Mouse (Mus musculus): Measurements from ENCODE around the gene Ndufa6.
"Not testable (repeated sequence)": the region's sequence is repeated elsewhere in the genome, so short reads cannot be mapped to it uniquely, and the experiment has no call there.

Ndufa6 gene

DNA sequence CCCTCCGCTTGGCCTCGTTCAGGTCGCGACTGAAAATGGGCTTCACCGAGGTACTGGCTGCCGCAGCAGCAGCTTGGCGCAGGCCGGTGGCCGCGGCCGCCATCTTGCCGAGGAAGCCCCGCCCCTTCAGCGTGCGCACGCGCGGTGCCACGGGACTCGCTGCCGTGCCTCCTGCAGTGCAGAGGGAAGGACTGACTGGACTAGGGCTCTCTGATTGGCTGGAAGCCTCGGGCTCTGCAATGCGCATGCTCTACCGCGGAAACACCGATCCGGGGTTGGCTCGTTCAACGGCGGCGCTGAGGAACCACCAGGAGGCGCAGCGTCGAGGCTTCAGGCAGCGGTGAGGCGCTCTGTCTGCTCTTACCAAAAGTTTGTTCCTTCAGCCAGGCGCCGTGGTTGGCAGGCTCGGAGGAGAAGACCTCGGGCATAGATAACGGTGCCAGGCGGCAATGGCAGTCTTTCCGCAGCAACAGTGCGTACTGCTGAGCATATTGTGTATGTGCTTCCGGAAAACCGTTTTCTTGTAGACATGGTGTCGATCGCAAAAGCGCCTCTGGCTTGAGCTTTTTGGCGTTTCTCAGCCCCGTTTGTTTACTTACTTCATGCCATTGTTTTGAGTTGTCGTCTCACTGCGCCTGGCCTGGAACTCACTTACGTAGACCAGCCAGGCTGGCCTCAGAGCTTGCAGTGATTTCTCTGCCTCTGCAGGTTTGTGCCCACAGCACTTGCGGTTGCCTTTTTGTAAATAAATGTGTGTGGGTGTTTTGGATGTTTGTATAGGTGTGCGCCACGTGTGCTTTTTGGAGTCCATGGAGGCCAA, at the start of gene Ndufa6:
TSS of gene Ndufa6 (minus strand) at position 197 of the 820 bp plus-strand sequence.
- DNase-seq (ENCODE audit: low read depth, low spot score) = peak; percentile 100

DNA sequence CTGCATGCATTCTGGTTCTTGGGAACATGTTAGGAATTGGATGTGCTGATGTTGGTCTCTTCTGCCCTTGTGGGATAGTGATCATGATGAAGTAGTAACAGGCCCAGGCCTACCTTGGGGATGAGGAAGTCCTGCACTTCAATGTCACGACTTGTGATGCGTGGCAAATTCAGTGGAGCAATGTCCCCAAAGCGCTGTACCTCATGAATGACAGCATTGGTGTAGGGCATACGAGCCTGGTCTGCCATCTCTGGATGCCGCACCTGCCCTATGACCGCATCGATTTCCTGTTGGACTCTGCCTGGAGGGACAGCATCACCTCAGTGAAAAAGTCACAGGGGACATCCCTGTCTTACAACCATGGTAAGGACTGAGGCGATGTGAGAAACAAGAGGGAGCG, 49.5 kb upstream of the Ndufa6 start:
- no peak for DNase-seq (ENCODE audit: low read depth, low spot score)

DNA sequence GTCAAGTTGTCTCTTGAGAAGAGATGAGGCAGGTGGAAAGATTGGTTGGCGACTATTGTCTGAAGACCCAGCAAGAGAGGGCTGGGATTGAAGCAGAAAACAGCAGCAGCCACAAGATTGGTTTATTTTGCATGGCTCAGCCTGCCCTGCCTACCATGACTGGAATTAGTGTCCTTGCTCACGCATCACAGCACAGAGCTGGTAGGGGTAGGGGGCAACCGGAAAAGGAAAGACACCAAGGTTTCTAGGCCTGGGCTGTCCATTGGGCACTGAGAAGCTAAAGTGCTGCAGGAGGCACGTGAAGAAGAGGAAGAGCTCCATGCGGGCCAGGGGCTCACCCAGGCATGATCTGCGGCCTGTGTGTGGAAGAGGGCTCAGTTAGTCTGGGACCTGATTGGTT, 48.6 kb upstream of the Ndufa6 start:
- DNase-seq (ENCODE audit: low read depth, low spot score) = no peak

DNA sequence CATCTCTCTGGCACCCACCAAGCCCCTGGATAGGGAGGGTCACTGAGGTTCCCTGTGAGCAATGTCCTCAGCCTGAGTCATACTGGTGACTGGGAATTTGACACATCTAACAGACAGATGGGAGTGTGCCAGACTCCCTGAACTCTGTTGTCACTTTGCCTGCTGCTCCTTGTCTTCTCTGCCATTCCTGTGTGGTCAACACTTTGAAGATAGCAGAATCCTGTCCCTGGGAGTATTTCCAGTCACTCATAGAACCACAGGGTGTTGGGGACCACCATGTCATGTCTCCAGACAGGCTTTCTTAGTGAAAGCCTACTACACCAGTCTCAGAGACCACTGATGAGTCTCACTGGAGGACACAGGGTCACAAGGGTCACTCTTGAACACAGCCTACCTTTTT, 48.0 kb upstream of the Ndufa6 start:
- DNase-seq (ENCODE audit: low read depth, low spot score) = no peak

DNA sequence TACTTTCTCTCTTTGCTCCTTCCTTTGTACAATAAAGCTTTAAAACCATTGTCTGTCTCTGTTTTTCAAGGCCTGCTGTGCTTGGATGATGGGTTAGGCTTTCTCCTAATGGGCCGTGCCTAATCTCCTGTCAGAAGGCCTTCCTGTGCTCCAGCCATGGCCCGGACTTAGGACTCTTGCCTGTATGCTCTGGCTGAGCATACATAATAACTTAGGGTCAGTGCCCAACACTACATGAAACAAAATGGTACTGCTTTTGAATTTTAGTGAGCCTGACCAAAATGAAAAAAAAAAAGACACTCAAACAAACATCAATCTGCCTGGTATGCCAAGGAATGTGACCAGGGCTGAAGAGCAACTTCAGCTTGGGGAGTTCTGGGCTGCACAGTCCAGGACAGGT, 47.4 kb upstream of the Ndufa6 start:
- DNase-seq (ENCODE audit: low read depth, low spot score) = no peak

DNA sequence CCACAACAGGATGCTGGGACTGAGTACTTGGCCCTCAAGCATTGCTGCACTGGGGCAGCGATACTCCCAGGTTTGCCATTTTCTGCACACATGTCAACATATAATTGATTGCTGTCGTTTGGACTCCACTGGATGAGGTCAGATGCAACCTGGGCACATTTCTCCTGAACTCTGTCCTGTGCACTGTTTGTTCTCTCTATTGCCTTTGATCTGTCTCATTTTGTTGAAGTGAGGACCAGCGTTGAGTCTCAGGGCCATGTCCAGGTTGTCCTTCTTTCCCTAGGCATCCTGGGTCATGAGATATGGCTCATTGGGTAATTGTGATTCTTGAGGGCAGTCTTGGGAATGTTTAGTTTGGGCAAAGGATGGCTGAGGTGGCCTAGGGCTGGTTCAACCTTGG, 41.8 kb upstream of the Ndufa6 start:
- DNase-seq (ENCODE audit: low read depth, low spot score) = not testable (repeated sequence)

DNA sequence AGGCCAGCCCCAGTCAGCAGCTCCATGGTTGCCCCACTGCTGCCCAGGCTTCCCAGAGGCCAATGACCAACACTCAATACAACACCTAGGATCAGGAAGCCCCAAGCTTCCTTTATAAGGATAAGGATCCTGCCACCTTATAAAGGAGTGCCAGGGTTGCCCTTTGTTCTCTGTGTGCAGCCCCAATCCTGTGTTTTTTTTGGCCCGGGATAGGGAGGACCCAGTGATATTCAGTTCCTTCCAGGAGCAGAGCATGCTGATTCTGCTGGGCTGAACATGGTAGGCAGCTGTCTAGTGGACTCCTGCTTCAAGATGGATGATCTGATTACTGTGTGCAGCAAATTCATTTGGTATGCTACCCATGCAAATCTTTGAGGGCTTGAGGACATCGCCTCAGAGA, 39.8 kb upstream of the Ndufa6 start, which contains the start of gene Cyp2d11:
TSS of gene Cyp2d11 (minus strand) at position 101 of the 400 bp plus-strand sequence.
- not testable (repeated sequence) for DNase-seq (ENCODE audit: low read depth, low spot score)

DNA sequence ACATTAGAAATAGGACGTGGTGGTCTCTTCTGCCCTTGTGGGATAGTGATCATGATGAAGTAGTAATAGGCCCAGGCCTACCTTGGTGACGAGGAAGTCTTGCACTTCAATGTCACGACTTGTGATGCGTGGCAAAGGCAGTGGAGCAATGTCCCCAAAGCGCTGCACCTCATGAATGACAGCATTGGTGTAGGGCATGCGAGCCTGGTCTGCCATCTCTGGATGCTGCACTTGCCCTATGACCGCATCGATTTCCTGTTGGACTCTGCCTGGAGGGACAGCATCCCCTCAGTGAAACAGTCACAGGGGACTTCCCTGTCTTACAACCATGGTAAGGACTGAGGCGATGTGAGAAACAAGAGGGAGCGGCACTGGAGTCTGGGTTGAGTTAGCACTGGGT, 35.8 kb upstream of the Ndufa6 start:
- DNase-seq (ENCODE audit: low read depth, low spot score) = not testable (repeated sequence)

DNA sequence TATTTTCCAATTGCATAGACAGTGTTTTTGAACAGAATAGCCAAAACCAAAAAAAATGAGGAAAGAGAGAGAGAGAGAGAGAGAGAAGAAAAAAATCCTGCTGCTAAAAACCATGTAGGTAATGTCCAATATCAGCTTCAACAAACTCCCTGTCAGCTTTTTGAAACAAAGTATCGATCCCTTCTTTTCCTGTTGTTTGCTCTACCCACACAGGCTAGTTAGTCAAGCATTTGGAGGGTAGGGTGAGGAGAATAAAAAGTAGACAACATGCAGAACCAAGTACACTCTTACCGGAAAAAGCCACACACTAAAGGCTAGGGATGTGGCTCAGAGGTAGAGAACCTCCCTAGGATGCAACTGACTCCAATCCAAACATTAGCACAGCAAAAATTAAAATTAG, 31.6 kb upstream of the Ndufa6 start:
- no peak for DNase-seq (ENCODE audit: low read depth, low spot score)

DNA sequence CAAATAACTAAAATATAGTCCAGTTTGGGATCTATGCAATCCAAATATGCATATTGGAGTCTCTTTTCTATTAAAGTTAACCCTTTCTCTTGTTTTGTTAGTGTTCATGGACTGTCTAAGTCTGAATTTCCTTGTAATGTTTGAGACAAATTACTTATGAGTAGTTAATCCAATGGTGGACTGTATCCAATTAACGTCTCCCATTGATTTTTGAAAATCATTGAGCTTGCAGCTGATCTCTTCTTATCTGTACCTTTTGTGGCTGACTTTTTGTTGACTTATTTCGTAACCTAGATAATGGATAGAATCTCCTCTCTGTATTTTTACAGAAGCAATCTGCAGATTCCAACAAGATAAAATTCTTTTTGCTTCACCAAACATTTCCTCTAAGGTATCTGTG, 28.3 kb upstream of the Ndufa6 start:
- no peak for DNase-seq (ENCODE audit: low read depth, low spot score)

DNA sequence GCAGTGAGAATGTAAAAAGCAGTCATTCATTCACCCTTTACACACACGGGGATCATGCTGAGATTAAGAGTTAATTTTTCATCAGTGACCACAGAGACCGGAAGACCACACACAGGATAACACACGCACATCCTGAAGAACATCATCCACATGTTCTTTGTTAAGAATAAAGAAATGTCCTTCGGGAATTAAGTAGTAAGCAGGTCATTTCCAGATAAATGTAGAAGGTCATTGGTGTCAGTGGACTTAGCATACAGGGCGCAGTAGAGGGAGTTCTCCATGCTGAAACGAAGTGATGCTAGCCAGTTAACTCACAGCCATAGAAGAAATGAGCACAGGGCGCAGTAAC, 26.6 kb upstream of the Ndufa6 start:
- no peak for DNase-seq (ENCODE audit: low read depth, low spot score)

DNA sequence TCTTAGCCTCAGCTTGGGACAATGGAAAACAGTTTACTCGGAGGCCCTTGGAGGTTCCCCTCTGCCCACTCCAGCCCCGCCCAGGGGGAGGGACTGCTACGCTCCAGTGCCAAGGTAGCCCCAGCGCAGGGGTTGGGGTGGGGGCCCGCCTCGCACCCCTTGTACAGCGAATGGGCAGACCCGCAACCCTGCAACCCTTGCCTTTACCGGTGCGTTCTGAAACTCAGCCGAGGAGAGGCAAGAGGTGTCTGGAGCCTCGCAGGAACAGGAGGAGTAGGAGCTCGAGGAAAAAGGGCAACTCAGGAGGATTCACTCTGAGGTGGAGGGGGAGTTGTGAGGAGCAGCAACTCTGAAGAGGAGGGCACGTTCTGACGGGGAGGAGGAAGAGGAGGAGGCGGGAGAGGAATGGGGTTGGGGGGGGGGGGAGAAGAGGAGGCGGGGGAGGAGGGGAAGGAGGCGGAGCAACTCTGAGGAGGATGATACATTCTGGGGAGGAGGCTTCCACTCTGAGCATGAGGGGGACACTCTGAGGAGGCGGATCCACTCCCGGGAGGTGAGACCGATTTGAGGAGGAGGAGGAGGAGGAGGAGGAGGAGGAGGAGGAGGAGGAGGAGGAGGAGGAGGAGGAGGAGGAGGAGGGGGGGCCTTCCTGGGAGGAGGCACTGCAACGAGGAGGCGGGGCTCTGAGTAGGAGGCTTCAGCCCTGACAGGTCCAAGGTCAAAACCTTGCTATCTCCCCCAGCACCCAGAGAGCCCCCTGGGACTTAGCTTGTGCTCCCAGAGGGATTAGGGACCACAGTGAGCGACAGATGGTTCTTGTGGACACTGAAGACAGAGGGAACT, 26.0 kb upstream of the Ndufa6 start, which contains the start of gene Cyp2d22:
TSS of gene Cyp2d22 (minus strand) at position 390 of the 843 bp plus-strand sequence.
- DNase-seq (ENCODE audit: low read depth, low spot score) = peak; percentile 69

DNA sequence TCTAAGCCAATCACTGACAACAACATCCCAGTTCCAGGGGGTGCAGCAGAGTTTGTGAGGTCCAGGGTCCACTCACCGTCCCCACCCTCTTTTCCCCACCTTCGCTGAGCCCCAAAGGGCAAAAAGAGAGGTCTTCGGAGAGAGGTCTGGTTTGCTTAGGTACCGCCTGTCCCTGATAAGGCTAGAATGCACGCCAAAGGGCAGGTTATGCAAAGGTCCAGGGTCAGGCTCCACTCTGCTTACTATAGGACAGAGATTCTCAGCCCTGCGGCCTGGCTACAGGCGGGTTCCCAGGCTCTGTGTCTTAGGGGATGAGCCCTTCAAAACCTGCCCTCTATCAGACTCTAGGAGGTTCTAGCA, 25.4 kb upstream of the Ndufa6 start:
- DNase-seq (ENCODE audit: low read depth, low spot score) = no peak

DNA sequence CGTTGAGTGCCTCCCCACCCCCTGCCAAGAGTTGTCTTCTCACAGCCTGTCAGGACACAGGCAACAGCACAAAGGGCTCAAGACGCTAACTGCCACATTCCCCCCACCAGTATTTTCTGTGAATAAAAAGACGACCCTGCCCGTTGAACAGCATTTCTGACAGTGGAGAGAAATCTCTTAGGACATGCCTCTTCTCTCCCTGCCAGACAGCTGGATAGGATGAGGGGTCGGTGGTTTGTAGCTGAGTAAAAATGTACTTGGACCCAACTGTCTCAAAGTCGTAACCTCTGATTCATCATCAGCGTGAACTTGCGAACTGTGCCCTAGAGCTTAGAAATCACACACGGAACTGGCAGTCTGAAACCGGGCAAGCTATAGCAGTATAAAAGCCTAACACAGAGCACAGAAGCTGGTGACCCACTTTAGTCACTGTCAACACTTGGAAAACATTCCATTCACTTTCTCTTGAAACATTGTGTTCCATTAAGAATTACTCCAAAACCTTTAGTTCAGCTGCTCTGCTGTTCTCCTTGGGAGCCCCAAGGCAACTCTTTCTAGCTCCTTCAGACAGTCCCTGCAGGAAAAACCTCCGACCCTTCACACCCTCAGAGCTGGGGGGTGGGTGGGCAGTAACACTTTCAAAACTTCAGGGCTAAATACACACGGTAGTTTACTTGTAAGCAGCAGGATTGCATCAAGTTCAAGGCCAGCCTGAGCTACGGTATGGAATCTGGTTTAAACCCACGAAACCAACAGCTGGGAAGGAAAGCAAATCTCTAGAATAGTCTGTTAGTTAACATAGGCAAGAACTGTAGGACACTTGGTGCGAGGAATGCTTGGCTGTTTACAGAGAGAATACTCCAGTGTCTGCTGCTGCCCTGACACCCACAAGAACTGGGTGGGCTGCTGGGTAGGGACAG, 24.4 kb upstream of the Ndufa6 start:
- DNase-seq (ENCODE audit: low read depth, low spot score) = no peak

DNA sequence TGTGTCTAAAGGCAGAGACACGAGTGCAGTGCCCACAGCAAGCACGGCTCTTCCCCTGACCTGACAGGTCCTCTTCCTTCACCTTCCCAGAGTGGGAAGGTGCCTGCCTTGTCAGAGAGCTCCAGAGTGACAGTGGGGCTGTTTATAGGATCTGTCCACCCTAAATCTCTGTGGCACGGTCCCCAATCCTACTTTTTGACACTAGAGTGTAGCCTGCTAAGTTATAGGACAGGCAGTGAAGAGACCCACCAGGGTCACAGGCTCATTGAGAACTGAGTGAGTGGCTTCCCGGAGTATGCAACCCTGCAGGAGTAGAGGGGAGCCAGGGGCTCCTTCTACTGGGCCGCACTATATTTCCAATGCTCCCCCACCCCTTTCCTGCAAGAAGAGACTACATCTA, 23.6 kb upstream of the Ndufa6 start:
- DNase-seq (ENCODE audit: low read depth, low spot score) = no peak

DNA sequence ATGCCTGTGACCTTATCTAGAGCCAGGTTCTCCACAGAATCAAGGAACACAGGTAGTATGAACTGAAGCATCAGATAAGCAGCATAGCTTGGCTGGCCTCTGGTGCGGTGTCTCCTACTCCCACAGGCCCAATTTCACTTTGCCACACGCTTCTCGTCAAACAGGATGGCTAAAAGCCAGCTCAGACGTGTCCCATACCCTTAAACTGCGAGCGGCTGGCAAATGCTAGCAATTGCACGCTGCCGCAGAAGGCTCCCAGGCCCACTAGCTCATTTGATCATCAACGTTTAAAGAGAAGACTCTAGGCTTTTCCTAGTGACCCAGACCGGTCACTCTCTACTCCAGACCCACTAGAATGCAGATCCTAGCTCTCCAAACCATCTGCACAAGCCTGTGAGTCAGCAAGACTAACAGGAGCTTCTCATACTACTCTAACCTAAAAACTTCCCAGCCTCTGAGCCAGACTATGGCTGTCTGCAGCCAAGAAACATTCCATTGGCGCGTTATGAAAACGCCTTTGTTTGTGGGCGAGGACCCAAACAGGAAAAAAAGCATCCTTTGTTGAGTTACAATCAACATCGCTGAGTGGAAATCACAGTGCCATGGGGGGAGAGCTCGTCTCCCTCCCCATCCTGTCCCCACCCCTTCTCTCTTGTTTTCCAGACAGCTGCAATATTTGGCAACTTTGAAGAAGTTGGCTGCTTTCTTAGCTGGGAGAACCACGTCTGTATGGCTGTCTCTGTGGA, 22.4 kb upstream of the Ndufa6 start:
- no peak for DNase-seq (ENCODE audit: low read depth, low spot score)

DNA sequence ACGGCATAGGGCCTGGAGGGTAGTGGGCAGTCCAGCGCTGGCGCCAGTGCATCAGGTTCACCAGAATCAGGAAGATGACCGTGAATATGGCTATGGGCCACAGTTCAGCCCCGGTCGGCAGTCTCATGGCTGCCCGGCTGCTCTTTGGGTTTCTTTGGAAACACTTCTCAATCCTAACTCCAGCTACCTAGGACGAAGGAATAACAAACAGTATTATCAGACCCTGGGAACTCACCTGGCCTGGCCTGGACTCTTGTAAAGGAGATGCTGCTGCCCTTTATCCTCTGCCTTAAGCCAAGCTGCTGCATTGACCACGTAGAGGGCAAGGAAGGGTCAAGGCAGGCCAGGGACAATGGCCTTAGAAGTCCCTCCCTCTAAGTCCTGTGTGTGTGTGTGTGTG, 21.7 kb upstream of the Ndufa6 start:
- no peak for DNase-seq (ENCODE audit: low read depth, low spot score)

DNA sequence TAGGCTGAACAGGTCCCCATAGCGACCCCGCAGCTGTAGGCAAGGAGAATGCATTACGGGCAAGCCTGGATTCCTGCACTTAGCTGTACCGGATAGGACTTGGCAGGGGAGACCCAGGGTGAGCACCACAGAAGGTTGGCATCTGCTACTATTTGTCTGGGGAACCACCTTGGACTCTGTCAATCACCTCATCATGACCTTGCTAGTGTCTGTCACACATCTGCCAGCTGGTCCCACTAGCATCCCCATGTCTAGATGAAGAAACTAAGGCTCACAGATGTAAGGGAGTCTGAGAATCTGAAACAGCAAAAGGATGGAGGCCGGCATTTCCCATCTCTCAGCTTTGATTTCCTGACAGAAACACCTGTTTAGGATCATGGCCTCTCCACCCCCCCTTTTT, 20.3 kb upstream of the Ndufa6 start:
- DNase-seq (ENCODE audit: low read depth, low spot score) = no peak

DNA sequence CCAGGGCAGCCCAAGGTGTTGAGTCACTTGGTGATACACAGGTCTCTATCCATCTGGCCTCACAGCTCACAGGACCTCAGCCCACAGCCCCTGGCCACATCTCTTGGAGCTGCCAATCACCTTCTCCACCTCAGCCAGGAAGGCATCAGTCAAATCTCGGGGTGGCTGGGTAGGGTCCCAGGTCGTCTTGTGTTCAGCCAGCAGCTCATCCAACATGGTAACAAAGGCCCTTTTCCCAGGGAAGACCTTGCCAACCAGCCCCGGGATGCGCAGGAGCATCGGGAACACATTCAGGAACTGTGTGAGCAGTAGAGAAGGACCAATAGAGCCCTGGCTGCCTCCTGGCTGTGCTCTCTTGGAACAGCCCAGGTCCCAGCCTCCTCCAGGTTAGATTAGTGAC, 18.9 kb upstream of the Ndufa6 start:
- no peak for DNase-seq (ENCODE audit: low read depth, low spot score)

DNA sequence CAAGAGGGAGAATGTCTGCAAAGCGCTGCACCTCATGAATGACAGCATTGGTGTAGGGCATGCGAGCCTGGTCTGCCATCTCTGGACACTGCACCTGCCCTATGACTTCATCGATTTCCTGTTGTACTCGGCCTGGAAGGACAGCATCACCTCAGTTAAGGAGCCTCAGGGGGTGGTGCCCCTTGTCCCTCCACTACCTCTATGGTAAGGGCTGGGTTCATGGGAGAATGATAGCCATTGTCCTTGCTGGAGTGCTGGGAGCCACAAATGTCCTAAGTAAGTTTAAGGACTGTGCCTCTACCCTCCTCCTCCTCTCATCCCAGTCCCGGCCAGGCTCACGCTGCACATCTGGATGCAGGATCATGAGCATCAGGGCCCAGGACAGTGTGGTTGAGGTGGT, 18.3 kb upstream of the Ndufa6 start:
- no peak for DNase-seq (ENCODE audit: low read depth, low spot score)

DNA sequence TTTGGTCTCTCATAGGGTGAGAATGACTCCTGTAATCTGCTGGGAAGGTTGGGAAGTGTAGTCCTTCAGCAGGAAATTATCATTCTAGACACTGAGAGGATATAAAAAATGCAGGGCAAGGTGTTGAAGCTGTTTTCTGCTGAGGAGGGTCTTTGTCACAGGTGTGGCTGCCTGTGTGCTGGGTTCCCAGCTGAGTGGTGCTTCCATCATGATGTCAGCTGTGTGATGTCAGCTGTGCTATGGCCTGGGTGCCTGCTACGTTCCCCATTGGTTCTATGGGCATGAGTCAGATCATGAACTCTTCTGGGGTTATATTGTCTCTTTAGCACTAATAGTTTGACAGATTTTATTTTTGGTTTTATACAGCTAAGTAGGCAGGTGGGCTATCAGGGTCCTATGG, 14.7 kb upstream of the Ndufa6 start:
- no peak for DNase-seq (ENCODE audit: low read depth, low spot score)
